Mouse (Mus musculus): ENCODE measurements around the gene Emp3. TPM values are rescaled to one million over a fixed set of nuclear protein-coding genes. Genes with fewer than 3 reads are reported as not detected.

Emp3 gene
- polyA plus RNA-seq, 1 experiment from 2014 or later = 271 TPM

GRCm38 (mm10) chr7:45869107-45869670 is 52.0 kb downstream of the Emp3 start:
- 0 out of 2 replicates have a peak, but pooled peaks cover under 1% of the 10 kb centered on the region for H3K36me3 ChIP-seq (ENCODE audit: inconsistent target)
- H3K4me3 ChIP-seq (ENCODE audit: inconsistent target) = no peak overlapping the region
- 69% methylated on average over 8 of the region's 8 CpGs for WGBS (ENCODE audit: missing documents)
- H3K27ac ChIP-seq = no peak overlapping the region
- peaks cover 13% of the 10 kb centered on the region for H3K79me2 ChIP-seq (ENCODE audit: inconsistent target)

Other genes with a start within 250 kb of the Emp3 start
- gene Ntn5, start 237.4 kb downstream of the Emp3 start, polyA plus RNA-seq (2018) = not detected in 3 replicates
- gene Sec1, start 227.0 kb downstream of the Emp3 start, polyA plus RNA-seq (2018) = not detected in 3 replicates
- gene Car11, start 221.6 kb downstream of the Emp3 start, polyA plus RNA-seq (2018) = 0.56 TPM in 1 of 3 replicates, not detected in the others
- 11.3 to 58.2 TPM (median 52.9 TPM) in 3 replicates for gene Dbp, start 216.3 kb downstream of the Emp3 start, polyA plus RNA-seq (2018)
- 290 to 1,003 TPM (median 791 TPM) in 3 replicates for gene Rpl18, start 205.9 kb downstream of the Emp3 start, polyA plus RNA-seq (2018)
- 47.1 to 55.5 TPM (median 51.5 TPM) in 3 replicates for gene Sphk2, start 203.4 kb downstream of the Emp3 start, polyA plus RNA-seq (2018)
- gene Fam83e, start 200.2 kb downstream of the Emp3 start, polyA plus RNA-seq (2018) = not detected in 3 replicates
- not detected in 3 replicates for gene Spaca4, start 195.6 kb downstream of the Emp3 start, polyA plus RNA-seq (2018)
- gene Lmtk3, start 137.7 kb downstream of the Emp3 start, polyA plus RNA-seq (2018) = 0.04 to 0.06 TPM in 2 of 3 replicates, not detected in the other
- 0.55 to 1.1 TPM (median 0.56 TPM) in 3 replicates for gene Sult2b1, start 136.7 kb downstream of the Emp3 start, polyA plus RNA-seq (2018)
- gene Cyth2, start 106.8 kb downstream of the Emp3 start, polyA plus RNA-seq (2018) = 42.8 to 66.2 TPM (median 50.0 TPM) in 3 replicates
- gene Kcnj14, start 96.6 kb downstream of the Emp3 start, polyA plus RNA-seq (2018) = not detected in 3 replicates
- gene Grwd1, start 90.5 kb downstream of the Emp3 start, polyA plus RNA-seq (2018) = 4.9 to 28.9 TPM (median 5.3 TPM) in 3 replicates
- gene Kdelr1, start 48.6 kb downstream of the Emp3 start, polyA plus RNA-seq (2018) = 103 to 141 TPM (median 125 TPM) in 3 replicates
- 0.11 to 0.12 TPM in 2 of 3 replicates, not detected in the other for gene Grin2d, start 43.0 kb downstream of the Emp3 start, polyA plus RNA-seq (2018)
- not detected in 3 replicates for gene Syngr4, start 24.7 kb downstream of the Emp3 start, polyA plus RNA-seq (2018)
- 11.6 to 13.1 TPM (median 12.8 TPM) in 3 replicates for gene Tmem143, start 24.5 kb downstream of the Emp3 start, polyA plus RNA-seq (2018)
- 0.65 to 1.0 TPM (median 1.0 TPM) in 3 replicates for gene Ccdc114, start 2.7 kb upstream of the Emp3 start, polyA plus RNA-seq (2018)
- gene Abcc6, start 108.9 kb upstream of the Emp3 start, polyA plus RNA-seq (2018) = not detected in 3 replicates
- 15.9 to 40.2 TPM (median 19.6 TPM) in 3 replicates for gene Nomo1, start 112.3 kb upstream of the Emp3 start, polyA plus RNA-seq (2018)
- not detected in 3 replicates for gene Kcnj11, start 179.4 kb upstream of the Emp3 start, polyA plus RNA-seq (2018)